Mouse (Mus musculus) right cerebral cortex, postnatal 10 days (tissue): ENCODE results near the gene Cdca7l.
"Not testable (repeated sequence)": the region's sequence is repeated elsewhere in the genome, so short reads cannot be mapped to it uniquely, and the experiment has no call there.

Source experiments
- DNase-seq, 2 experiments: peaks; one replicate each; pipeline ENCODE4 v3.0.0; 2021; ENCODE audit warnings: low spot score in 2 of 2

Cdca7l gene

DNA sequence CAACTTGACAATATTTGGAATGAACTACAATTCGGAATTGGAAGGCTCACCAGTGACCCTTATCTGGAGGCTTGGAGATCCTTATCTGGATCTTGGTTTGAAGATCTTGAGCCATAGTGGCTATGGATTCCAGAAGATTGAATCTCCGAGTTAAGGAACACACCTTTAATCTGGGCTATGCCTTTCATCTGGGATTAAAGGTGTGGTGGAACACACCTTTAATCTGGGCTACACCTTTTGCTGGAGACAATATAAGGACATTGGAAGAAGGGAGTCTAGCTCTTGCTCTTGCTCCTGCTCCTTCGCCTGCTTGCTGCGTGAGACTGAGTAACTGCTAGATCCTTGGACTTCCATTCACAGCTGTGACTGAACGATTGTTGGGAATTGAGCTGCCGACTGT is at the start of gene Cdca7l:
Gene Cdca7l, plus strand, starts transcription at position 301 of the 400 bp plus-strand sequence.
- not testable (repeated sequence) for DNase-seq

- DNase-seq: no peak
Observed at GRCm38 (mm10) chr12:117756010-117756409, 48.1 kb upstream of the Cdca7l start.

- DNase-seq: no peak
Observed at GRCm38 (mm10) chr12:117760373-117760772, 43.7 kb upstream of the Cdca7l start.

DNA sequence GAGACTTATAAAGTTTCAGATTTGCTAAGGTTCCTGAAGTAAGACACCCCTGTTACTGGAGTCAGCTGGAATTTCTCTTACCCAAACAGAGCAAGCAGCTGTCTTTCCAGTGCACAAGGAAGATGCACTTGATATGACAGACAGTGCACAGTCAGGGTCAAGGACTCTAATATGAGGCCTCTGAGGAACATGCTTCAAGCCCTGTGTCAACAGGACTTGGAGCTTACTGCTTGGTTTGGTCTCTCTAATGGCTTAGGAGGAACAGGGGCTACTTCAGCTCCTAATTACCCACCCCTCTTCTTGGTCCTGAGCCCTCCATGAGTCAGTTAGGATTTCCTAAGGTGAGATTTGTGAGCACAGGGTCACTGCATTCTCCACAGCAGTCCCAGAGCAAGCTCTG is 43.2 kb upstream of the Cdca7l start:
- no peak for DNase-seq

DNA sequence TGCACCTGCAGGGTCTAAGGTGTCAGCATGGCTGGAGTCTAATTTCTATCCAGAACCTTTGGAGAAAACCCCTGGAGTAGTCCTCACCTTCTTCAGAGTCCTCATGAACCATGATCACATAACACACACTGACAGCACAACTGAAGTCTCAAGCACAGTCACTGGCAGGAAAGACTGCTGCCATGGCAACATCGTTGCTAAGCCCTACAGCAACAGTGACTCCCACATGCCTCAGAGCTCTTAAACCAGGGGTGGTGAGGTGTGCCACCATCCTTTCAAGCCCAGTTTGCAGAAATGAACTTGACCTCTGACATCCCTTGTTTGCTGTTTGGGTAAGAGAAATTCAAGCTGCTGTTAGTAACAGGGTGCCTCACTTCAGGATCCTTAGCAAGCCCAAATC is 42.4 kb upstream of the Cdca7l start:
- DNase-seq: peak; percentile 77 to 88

- no peak for DNase-seq
Observed at GRCm38 (mm10) chr12:117763247-117763646, 40.8 kb upstream of the Cdca7l start.

DNA sequence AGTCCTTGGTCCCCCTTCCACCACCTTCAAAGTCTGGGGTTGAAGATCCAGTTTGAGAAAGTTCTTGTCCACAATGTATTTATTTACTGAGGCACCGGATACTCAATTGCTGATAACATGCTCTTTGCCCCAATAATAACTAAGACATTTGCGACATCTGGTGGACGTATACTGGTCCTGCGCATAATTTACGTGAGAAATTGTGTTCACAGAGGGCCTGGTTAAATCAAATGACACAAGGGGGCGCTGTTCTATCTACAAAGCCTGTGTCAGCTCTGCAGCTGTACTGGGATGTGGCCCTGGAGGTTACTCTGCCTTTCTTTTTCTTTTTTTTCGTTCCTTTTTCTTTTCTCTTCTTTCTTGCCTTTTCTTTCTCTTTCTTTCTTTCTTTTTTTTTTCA is 39.2 kb upstream of the Cdca7l start:
- DNase-seq: peak; percentile 78 to 84

DNA sequence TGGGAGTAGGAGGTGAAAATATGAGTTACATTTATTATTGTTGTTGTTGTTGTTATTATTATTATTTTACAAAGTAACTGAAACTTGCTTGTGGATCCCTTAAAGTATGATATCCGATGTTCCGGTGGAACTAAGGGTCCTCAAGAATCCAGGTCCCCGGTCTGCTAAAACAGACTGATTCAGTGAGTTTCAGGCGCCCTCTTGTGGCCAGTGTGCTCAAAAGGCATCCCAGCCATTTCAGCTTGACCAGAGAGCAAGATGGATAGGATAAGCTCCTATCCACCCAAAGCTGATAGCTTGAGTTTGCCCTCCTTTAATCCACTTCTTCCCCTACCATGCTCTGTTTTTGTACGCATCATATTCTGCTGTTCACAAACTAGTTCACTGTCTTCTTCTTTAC is 35.0 kb upstream of the Cdca7l start:
- DNase-seq: peak; percentile 80 to 90

GRCm38 (mm10) chr12:117770211-117770610 is 33.9 kb upstream of the Cdca7l start:
- DNase-seq: no peak

GRCm38 (mm10) chr12:117771156-117771555 is 32.9 kb upstream of the Cdca7l start:
- no peak for DNase-seq

DNA sequence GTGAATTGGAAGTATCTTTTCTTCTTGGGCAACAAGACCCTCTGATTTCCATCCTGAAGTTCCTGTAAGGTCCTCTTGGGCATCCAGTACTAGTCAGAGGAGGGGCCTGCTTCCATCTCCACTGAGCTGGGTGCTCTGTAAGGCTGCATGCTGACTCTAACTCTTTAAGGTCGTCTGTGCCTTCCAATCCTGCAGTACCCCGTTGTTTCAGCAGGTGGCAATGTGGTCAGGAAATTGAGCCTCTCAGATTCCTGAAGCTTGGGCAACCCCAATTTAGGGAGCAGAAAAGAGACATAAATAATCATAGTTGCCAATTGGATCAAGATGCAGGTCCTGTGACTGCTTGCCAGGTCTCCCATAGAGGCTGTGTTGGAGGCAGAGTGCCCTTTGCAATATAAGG is 31.5 kb upstream of the Cdca7l start:
- peak; percentile 67 to 83 for DNase-seq

DNA sequence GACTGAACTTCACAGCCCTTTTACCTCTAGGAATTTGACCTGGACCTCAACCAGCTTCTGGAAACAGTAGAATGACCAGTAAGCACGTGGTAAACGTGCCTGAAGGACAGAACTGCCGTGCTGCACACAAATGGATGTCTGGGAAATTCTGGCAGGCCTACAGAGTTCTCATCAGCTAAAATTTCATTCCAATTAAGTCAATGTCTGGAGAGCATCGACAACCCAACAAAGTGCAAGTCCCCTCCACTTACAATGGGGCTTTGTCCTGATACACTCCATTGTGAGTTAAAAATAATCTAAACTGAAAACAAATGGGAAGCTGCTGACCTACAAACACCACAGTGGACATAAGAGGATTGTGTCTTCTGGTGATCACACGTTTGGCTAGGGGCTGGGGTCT is 27.2 kb upstream of the Cdca7l start:
- DNase-seq: no peak

DNA sequence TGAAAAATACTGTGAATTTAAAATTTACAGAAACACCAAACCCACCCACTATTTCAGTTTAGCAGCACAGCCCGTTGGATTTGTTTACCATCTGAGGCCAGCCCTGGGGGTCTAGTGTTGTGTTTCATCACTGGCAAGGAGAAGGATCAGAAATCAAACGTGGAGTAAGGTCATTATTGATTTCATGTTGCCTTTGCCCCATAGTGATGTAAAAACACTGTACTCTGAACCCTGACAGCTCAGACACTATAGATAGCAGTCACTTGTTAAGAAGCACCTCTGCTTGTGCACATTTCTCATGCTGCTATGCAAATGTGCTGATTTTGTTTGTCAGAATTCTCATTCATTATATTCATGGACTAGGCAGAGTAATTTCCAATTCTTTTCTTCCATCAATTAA is 22.7 kb upstream of the Cdca7l start:
- no peak for DNase-seq

GRCm38 (mm10) chr12:117783426-117783825 is 20.7 kb upstream of the Cdca7l start:
- no peak for DNase-seq

- DNase-seq: no peak
Observed at GRCm38 (mm10) chr12:117786621-117787020, 17.5 kb upstream of the Cdca7l start.

- no peak for DNase-seq
Observed at GRCm38 (mm10) chr12:117788513-117789011, 15.5 kb upstream of the Cdca7l start.

DNA sequence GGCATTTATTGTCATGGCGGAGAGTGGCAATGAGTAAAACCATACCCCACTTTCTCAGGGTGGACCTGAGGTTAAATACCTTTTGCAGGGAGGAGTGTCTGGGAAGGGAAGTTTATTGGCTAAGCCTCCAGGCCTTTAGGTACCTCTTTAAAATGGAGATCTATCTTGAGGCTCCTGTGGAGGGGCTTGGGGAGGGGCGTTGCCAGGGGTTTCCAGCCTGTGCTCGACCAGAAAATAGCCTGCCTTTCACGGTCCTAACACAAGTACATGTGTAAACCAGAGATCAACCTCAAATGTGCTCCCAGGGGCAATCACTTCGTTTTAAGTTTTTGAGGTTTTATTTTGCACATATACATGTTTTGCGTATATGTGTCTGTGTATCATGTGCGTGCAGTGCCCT is 15.1 kb upstream of the Cdca7l start:
- no peak for DNase-seq

DNA sequence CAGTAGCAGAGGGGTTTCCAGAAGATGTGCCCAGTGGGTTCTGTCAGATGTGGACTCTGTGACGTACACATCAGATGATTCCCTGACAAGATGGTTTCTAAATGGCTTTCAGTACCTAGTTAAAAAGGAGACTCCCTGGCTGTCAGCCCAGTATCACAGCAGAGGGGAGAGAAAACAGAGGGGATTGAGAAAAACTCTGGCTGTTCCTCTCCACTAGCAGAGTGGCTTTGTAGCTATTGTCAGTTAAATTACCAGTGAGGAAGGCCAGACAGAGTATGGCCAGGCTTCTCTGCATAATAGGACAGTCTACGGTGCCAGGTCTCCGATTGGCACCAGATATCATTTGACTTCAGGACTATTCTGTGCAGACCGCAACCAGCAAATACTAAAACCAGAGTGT is 8.8 kb upstream of the Cdca7l start:
- DNase-seq: no peak

DNA sequence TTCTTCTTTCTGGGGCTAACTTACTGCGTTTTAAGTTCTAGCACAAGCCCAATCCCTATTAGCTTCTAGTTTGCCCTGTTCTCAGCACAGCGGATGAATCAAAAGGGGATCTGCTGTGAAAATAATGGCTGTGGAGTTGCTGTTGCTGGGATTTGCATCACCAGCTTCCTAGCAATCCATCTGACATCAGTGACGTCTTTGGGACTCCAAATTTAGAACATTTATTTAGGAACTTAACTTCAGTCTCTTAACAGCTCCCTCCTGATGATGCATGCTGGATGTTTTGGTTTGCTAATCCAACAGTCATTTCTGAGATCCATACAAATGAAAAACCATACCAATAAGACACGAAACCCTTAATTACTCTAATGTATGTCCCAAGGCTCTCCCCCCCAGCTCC is 1.5 kb downstream of the Cdca7l start:
- no peak for DNase-seq

DNA sequence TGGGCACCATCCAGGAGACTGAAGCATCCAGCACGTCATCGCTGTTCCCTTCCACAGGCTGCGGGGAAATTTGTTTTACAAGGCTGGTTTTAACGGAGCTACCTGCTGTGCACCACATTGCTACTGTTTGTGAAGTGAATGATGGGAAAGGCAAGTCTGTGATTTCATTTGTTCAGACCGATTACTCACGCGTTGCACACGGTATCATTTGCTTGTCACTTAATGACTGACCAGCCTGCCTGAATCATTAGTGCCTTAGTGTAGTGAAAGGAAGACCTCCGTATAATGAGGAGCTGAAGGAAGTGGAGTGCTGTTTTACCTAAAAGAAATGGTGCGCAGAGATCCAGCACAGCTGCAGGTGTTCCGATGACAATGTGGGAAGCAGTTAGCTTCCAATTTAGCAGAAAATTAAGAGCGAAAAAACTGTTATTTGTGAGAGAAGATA is 1.9 kb downstream of the Cdca7l start:
- no peak for DNase-seq

DNA sequence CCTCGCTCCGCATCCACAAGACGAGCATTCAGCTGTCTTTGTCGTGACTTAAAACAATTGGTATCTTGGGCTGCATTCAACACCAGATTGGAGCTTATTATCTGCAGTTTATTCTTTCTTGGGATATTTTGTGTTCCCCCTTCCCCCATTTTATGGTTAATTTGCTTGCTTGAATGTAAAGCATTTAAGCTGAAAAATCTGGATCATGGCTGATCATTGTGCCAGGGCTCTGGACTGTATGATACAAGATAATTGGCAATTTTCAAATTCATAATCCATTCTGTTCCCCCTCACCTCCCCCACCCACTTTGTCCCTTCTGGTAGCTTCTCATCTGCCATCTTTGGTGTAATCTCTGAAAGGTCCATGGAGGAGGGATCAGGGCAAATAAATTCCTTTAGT is 2.4 kb downstream of the Cdca7l start:
- DNase-seq: no peak

GRCm38 (mm10) chr12:117807637-117808036 is 3.5 kb downstream of the Cdca7l start:
- DNase-seq: no peak

DNA sequence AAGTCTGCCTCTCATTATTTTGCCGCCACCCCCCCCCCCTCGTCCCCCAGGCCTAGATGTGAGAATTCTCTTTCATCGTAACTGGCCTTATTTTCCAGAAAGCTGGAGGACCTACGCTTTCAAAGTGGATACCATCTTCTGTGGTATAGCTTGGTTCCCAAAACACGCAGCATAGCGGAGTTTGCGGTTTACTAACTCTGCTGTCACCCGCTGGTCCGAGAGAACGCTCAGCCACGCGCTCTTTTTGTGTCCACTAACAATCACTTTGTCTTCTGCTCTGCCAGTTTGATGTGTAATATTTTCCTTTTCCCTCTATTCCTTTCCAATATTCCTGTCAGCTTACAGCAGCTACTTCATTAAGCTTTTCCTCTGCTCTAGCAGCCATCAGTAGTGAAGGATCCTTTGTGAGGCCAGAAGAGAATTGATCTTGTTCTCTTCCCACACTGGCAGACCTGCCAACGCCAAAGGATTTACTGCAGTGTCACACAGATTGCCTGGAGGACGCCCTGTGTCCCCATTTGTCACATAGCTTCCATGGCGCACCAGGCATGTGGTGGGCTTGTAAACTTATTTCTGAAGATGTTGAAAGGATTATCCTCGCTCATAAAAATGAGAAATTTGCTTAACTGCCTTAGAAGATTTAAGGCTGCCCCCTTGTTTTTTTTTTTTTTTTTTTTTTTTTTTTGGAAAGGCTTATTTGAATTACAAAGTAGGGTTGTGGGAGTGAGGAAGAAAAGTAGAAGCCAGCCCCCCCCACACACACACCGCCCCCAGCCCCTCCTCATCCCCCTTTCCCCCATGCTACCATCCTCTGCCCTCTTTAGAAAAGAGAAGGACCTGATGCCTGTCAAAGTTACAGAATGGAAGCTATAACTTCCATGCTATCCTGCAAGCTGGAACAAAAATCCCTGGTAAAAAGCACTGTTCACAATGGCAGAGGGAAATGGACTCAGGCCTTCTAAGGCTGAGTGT is 4.6 kb downstream of the Cdca7l start:
- DNase-seq: no peak
